9 mouse cellular contexts compared by ENCODE assay signal in genomic region chr5:113091162-113091561, GRCm38 (mm10). TPM values are rescaled to one million over a fixed set of nuclear protein-coding genes. Genes with fewer than 3 reads are reported as not detected.
A peak's percentile ranks its signal among the peaks of the same experiment; 100 is the strongest.
DNase-seq lines count a peak whose midpoint lies in the region; ATAC-seq and TF ChIP-seq lines count a peak whose summit lies in the region.
"Had no signal": no experiment of that assay in that cellular context is flagged by ENCODE, and none has a peak within 500 bp of the region (broad histone marks: within the 10 kb centered on the region; RNA-seq: fewer than 3 reads in every experiment).

No protein-coding gene starts in this region.

- no peaks in the 10 kb centered on the region for H3K36me3 ChIP-seq in spleen, adult 2 months (ENCODE audit: control insufficient read depth, insufficient read depth, low read length)
- peaks cover 23% of the 10 kb centered on the region; the same call in 1 of the 2 replicates for H3K36me3 ChIP-seq in kidney, embryonic 16.5 days (ENCODE audit: insufficient read depth, low read length)

- DNase-seq in cerebellum, adult 11-12 months, result peak; percentile 48
- no peak for DNase-seq in cerebellum, adult 11 months
- DNase-seq in spleen, adult 2 months (ENCODE audit: low read depth in 1 of 2, low spot score in 2 of 2), result no peak
- DNase-seq in spleen, postnatal 36 days (ENCODE audit: low spot score in 2 of 2), result no peak
- peak; percentile 50 for DNase-seq in neural tube, embryonic 10.5 days (ENCODE audit: extremely low spot score, low spot score)
- no peak for DNase-seq in ovary, adult 18-20 months (ENCODE audit: low spot score)

- 75% methylated on average over 5 of the region's 5 CpGs for WGBS in spleen, adult 2 months
- WGBS in kidney, embryonic 16.5 days, result 47% methylated on average over 5 of the region's 5 CpGs

- H3K4me1 ChIP-seq in spleen, adult 2 months (ENCODE audit: control insufficient read depth, insufficient read depth, insufficient read length), result no peaks in the 10 kb centered on the region
- H3K4me1 ChIP-seq in kidney, embryonic 16.5 days (ENCODE audit: insufficient read depth, low read length), result peaks cover 21% of the 10 kb centered on the region

- ATAC-seq in erythroid progenitor cell, adult 5-6 weeks (replicated peaks; ENCODE audit: low FRiP score, poor library complexity, severe bottlenecking), result 0 out of 2 replicates have a peak, but pooled peaks have one; percentile 44
- peak; percentile 81 for ATAC-seq in kidney, embryonic 16.5 days (ENCODE audit: low FRiP score, low TSS enrichment)

- TF ChIP-seq POLR2A in spleen, adult 2 months (IDR thresholded peaks at IDR 0.05; ENCODE audit: low read depth, low read length), result no peak

- H3K4me3 ChIP-seq in spleen, adult 2 months (ENCODE audit: extremely low read depth, insufficient read depth, insufficient read length), result no peak overlapping the region
- H3K4me3 ChIP-seq in kidney, embryonic 16.5 days (ENCODE audit: low read length), result no peak overlapping the region
- H3K4me3 ChIP-seq: heart, embryonic 15.5 days had no signal

- H3K9me3 ChIP-seq in kidney, embryonic 16.5 days (ENCODE audit: low read length), result no peaks in the 10 kb centered on the region
- H3K9me3 ChIP-seq: heart, embryonic 15.5 days had no signal

- TF ChIP-seq CTCF in spleen, adult 2 months (IDR thresholded peaks at IDR 0.05; ENCODE audit: extremely low read depth, insufficient read depth, insufficient read length, insufficient replicate concordance), result peak; percentile 42; the same call in 1 of the 2 replicates

- H3K27ac ChIP-seq in spleen, adult 2 months (ENCODE audit: insufficient read depth, low read length), result no peak overlapping the region
- no peak overlapping the region for H3K27ac ChIP-seq in kidney, embryonic 16.5 days (ENCODE audit: low read length)
- H3K27ac ChIP-seq: heart, embryonic 15.5 days had no signal

- H3K27me3 ChIP-seq in spleen, adult 2 months (ENCODE audit: control insufficient read depth, insufficient read depth, low read length), result no peaks in the 10 kb centered on the region
- H3K27me3 ChIP-seq in kidney, embryonic 16.5 days (ENCODE audit: insufficient read depth, low read length), result no peaks in the 10 kb centered on the region
- H3K27me3 ChIP-seq: heart, embryonic 15.5 days had no signal

- H3K4me2 ChIP-seq in kidney, embryonic 16.5 days (replicated peaks; ENCODE audit: low read depth, low read length), result no peak overlapping the region
- H3K4me2 ChIP-seq: heart, embryonic 15.5 days had no signal

- no peak overlapping the region for H3K9ac ChIP-seq in kidney, embryonic 16.5 days (replicated peaks; ENCODE audit: low read length)
- H3K9ac ChIP-seq: heart, embryonic 15.5 days had no signal

RNA-seq across cellular contexts. Expression of gene Crybb3, which starts 9.8 kb away (rescaled TPM):
- 1.7 and 2.7 TPM in 2 replicates for polyA plus RNA-seq in spleen, adult 2 months (2012; rRNA removed)
- total RNA-seq in erythroid progenitor cell, adult 5-6 weeks (2015; ENCODE audit: low replicate concordance), result not detected in 2 replicates
- total RNA-seq in erythroid progenitor cell, adult 5-6 weeks (2017; ENCODE audit: low replicate concordance), result not detected in 2 replicates
- 0.69 and 1.1 TPM in 2 replicates for polyA plus RNA-seq in kidney, embryonic 16.5 days (2015; fragmentation: Nextera tagmentation; extraction: Ambion mirVana)

RNA-seq across cellular contexts. Expression of gene Crybb2, which starts 21.2 kb away (rescaled TPM):
- polyA plus RNA-seq in spleen, adult 2 months (2012; rRNA removed), result not detected in 2 replicates
- not detected in 2 replicates for total RNA-seq in erythroid progenitor cell, adult 5-6 weeks (2015; ENCODE audit: low replicate concordance)
- total RNA-seq in erythroid progenitor cell, adult 5-6 weeks (2017; ENCODE audit: low replicate concordance), result 1.3 TPM in 1 of 2 replicates, not detected in the other
- not detected in 2 replicates for polyA plus RNA-seq in kidney, embryonic 16.5 days (2015; fragmentation: Nextera tagmentation; extraction: Ambion mirVana)
- polyA plus RNA-seq: heart, embryonic 15.5 days had no signal

Comparison
In these comparisons a context has a peak if more than half of its experiments do, and no peak if none do; other contexts are left out.
1. DNase-seq: peak in cerebellum, adult 11-12 months (single experiment) and neural tube, embryonic 10.5 days (single experiment); none in cerebellum, adult 11 months (single experiment), spleen, adult 2 months (0 of 2), spleen, postnatal 36 days (0 of 2) and ovary, adult 18-20 months (single experiment).